Mouse (Mus musculus) embryonic fibroblast, embryonic 13.5 days (primary cell): ENCODE results near the gene Ctsd. TPM values are rescaled to one million over a fixed set of nuclear protein-coding genes. Genes with fewer than 3 reads are reported as not detected.

Experiments
- H3K27ac ChIP-seq: 2 replicates; pipeline ENCODE4 v1.5.1; 2012; ENCODE audit warnings: low read length, control low read depth, inconsistent platforms; ENCODE audit not compliant: insufficient read depth
- H3K4me1 ChIP-seq: 2 replicates; pipeline ENCODE4 v1.6.1; 2011; ENCODE audit warnings: low read length; ENCODE audit not compliant: control insufficient read depth, insufficient read depth
- H3K4me3 ChIP-seq: 2 replicates; pipeline ENCODE4 v1.5.1; 2011; ENCODE audit warnings: mild to moderate bottlenecking, control low read depth, low read length; ENCODE audit not compliant: insufficient read depth
- CTCF ChIP-seq: IDR thresholded peaks from 2 replicates; pipeline ENCODE4 v1.5.1; 2011; ENCODE audit warnings: mild to moderate bottlenecking, control low read depth, low read length, moderate library complexity, borderline replicate concordance; ENCODE audit not compliant: insufficient read depth
- POLR2A ChIP-seq: IDR thresholded peaks from 2 replicates; pipeline ENCODE4 v1.6.1; 2011; ENCODE audit warnings: low read depth, mild to moderate bottlenecking, control low read depth, low read length, moderate library complexity
- polyA plus RNA-seq: library from polyadenylated mRNA; stranded (reverse); fragments of >200 nt; gene quantifications from 2 replicates; pipeline ENCODE4 v1.2.4, GENCODE M21; 2011; ENCODE audit warnings: low read depth; ENCODE audit not compliant: missing spikeins, insufficient read length

Ctsd gene
- polyA plus RNA-seq, 1 experiment: 617 TPM

- H3K27ac ChIP-seq: no peak overlapping the region
- no peak for TF ChIP-seq CTCF
- no peak for TF ChIP-seq POLR2A
These were observed 12.9 kb upstream of the Ctsd start for GRCm38 (mm10) chr7:142400750-142401142.

GRCm38 (mm10) chr7:142400112-142400749, 12.4 kb upstream of the Ctsd start:
- no peak overlapping the region for H3K27ac ChIP-seq
- H3K4me1 ChIP-seq: no peaks in the 10 kb centered on the region
- TF ChIP-seq POLR2A (no peak), CTCF (no peak)
- H3K4me3 ChIP-seq: no peak overlapping the region

More at GRCm38 (mm10) chr7:142400750-142401142, 12.9 kb upstream of the Ctsd start:
- H3K4me1 ChIP-seq: no peaks in the 10 kb centered on the region
- H3K4me3 ChIP-seq: no peak overlapping the region

- Histone ChIP-seq H3K4me1 (no peaks in the 10 kb centered on the region), H3K27ac (no peak overlapping the region), H3K4me3 (no peak overlapping the region)
- TF ChIP-seq CTCF: no peak
- TF ChIP-seq POLR2A: no peak
These were observed 11.4 kb upstream of the Ctsd start for GRCm38 (mm10) chr7:142399250-142399649.

GRCm38 (mm10) chr7:142398052-142398451, 10.2 kb upstream of the Ctsd start:
- Histone ChIP-seq H3K4me1 (no peaks in the 10 kb centered on the region), H3K27ac (no peak overlapping the region), H3K4me3 (no peak overlapping the region)
- no peak for TF ChIP-seq CTCF

- H3K4me1 ChIP-seq: no peaks in the 10 kb centered on the region; the same call in 1 of the 2 replicates
- no peak overlapping the region for H3K4me3 ChIP-seq
- TF ChIP-seq POLR2A (no peak), CTCF (no peak)
- no peak overlapping the region for H3K27ac ChIP-seq
These were observed 8.8 kb upstream of the Ctsd start for GRCm38 (mm10) chr7:142396611-142397010.

- Histone ChIP-seq H3K4me3 (no peak overlapping the region), H3K4me1 (no peaks in the 10 kb centered on the region; the same call in 1 of the 2 replicates), H3K27ac (no peak overlapping the region)
- TF ChIP-seq POLR2A: no peak
- TF ChIP-seq CTCF: no peak
These were observed 7.6 kb upstream of the Ctsd start for GRCm38 (mm10) chr7:142395472-142395871.

- Histone ChIP-seq H3K27ac (no peak overlapping the region), H3K4me1 (no peaks in the 10 kb centered on the region; the same call in 1 of the 2 replicates), H3K4me3 (no peak overlapping the region)
- TF ChIP-seq POLR2A (no peak), CTCF (no peak)
These were observed 6.7 kb upstream of the Ctsd start for GRCm38 (mm10) chr7:142394261-142395190.

- H3K27ac ChIP-seq: 0 out of 2 replicates have a peak overlapping the region, but pooled peaks have one; percentile 10
- H3K4me1 ChIP-seq: no peaks in the 10 kb centered on the region; the same call in 1 of the 2 replicates
- TF ChIP-seq CTCF (no peak), POLR2A (no peak)
- H3K4me3 ChIP-seq: no peak overlapping the region
These were observed 5.4 kb upstream of the Ctsd start for GRCm38 (mm10) chr7:142393191-142393590.

- TF ChIP-seq CTCF (no peak), POLR2A (no peak)
- Histone ChIP-seq H3K4me1 (no peaks in the 10 kb centered on the region; the same call in 1 of the 2 replicates), H3K27ac (no peak overlapping the region), H3K4me3 (no peak overlapping the region)
These were observed 3.8 kb upstream of the Ctsd start for GRCm38 (mm10) chr7:142391609-142392008.

GRCm38 (mm10) chr7:142391108-142391507, 3.3 kb upstream of the Ctsd start:
- TF ChIP-seq CTCF (no peak), POLR2A (no peak)
- H3K4me1 ChIP-seq: no peaks in the 10 kb centered on the region; the same call in 1 of the 2 replicates
- no peak overlapping the region for H3K4me3 ChIP-seq
- no peak overlapping the region for H3K27ac ChIP-seq
